Mouse (Mus musculus): ENCODE measurements at regions not wholly inside any gene's neighbourhood (a gene's known extent, or its start where the extent isn't known, plus 50 kb on each side); places are given as distances from the start of the nearest gene placed in this dataset.

DNA sequence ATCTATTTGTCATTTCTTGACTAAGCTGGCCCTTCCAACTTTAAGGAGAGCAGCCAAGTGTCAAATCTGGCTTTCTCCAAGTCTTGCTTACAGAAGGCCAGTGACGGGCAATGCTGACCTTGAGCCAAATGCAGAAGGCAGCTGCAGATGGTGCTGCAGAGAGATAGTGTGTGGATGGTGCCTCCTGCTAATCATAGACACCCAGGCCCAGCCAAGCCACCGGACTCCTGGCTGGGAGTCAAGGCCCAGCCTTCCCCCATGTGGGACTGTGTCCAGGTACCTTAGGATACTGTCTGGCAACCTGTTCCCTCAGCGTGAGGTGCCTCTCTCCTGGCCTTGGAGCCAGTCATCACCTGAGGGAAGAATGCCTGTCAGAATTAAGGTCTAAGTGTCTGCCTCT lies 319.3 kb downstream of the En1 start:
- TF ChIP-seq POLR2A (IDR thresholded peaks at IDR 0.05; ENCODE audit: borderline replicate concordance, insufficient read depth, low read length) = no peak
- no peak for TF ChIP-seq CTCF (IDR thresholded peaks at IDR 0.05; ENCODE audit: borderline replicate concordance, insufficient read depth, low read depth, low read length)

All from cerebellum, adult 2 months (tissue).